Comparison of ENCODE assay signal across 23 mouse cellular contexts in the genomic region with DNA sequence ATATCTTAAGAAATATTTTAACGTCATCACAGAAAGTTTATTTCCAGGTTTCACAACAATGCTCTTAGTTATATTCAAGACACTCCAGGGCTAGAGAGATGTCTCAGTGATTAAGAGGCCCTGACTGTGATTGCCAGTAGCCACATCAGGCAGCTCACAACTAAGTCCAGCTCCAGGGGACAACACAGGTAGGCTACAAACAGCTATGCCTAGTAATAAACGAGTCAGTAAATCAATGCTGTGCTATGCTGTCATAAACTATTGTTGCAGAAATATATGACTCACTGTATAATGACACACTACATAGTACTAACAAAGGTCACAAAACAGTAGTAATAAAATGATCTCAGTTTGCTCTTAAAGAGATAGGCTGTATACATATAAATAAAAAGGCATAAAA.
"Had no signal": no experiment of that assay in that cellular context is flagged by ENCODE, and none has a peak within 500 bp of the region (broad histone marks: within the 10 kb centered on the region; RNA-seq: fewer than 3 reads in every experiment).

No protein-coding gene starts in this region.

- H3K9me3 ChIP-seq: kidney, embryonic 15.5 days; limb, embryonic 12.5 days; limb, embryonic 15.5 days; liver, embryonic 15.5 days; lung, embryonic 15.5 days; megakaryocyte, embryonic 14.5 days; midbrain, embryonic 10.5 days; neural tube, embryonic 12.5 days; neural tube, embryonic 15.5 days; stomach, embryonic 15.5 days had no signal

- H3K27me3 ChIP-seq: kidney, embryonic 15.5 days; limb, embryonic 12.5 days; limb, embryonic 15.5 days; liver, embryonic 15.5 days; lung, embryonic 15.5 days; megakaryocyte, embryonic 14.5 days; neural tube, embryonic 12.5 days; neural tube, embryonic 15.5 days; stomach, embryonic 15.5 days had no signal

- H3K4me1 ChIP-seq: kidney, embryonic 15.5 days; limb, embryonic 12.5 days; limb, embryonic 15.5 days; liver, embryonic 15.5 days; lung, embryonic 15.5 days; megakaryocyte, embryonic 14.5 days; midbrain, embryonic 10.5 days; neural tube, embryonic 12.5 days; neural tube, embryonic 15.5 days; stomach, embryonic 15.5 days had no signal

- H3K9ac ChIP-seq: kidney, embryonic 15.5 days; limb, embryonic 12.5 days; limb, embryonic 15.5 days; liver, embryonic 15.5 days; lung, embryonic 15.5 days; neural tube, embryonic 12.5 days; neural tube, embryonic 15.5 days; stomach, embryonic 15.5 days had no signal

- H3K4me3 ChIP-seq: kidney, embryonic 15.5 days; limb, embryonic 12.5 days; limb, embryonic 15.5 days; liver, embryonic 15.5 days; lung, embryonic 15.5 days; megakaryocyte, embryonic 14.5 days; midbrain, embryonic 10.5 days; neural tube, embryonic 12.5 days; neural tube, embryonic 15.5 days; stomach, embryonic 15.5 days had no signal

- H3K27ac ChIP-seq: kidney, embryonic 15.5 days; limb, embryonic 12.5 days; limb, embryonic 15.5 days; liver, embryonic 15.5 days; lung, embryonic 15.5 days; midbrain, embryonic 10.5 days; neural tube, embryonic 12.5 days; neural tube, embryonic 15.5 days; stomach, embryonic 15.5 days had no signal

- DNase-seq: kidney, adult 11 months; kidney, adult 8-10 months; kidney, postnatal 14 days; kidney, postnatal 4 days; left cerebral cortex, postnatal 4 days; lung, adult 18-20 months; lung, postnatal 10 days; lung, postnatal 36 days; midbrain, embryonic 14.5 days; right cerebral cortex, postnatal 25 days; thymus, adult 18-20 months; thymus, postnatal 36 days had no signal

- H3K4me2 ChIP-seq: kidney, embryonic 15.5 days; limb, embryonic 12.5 days; limb, embryonic 15.5 days; liver, embryonic 11.5 days; liver, embryonic 15.5 days; lung, embryonic 15.5 days; neural tube, embryonic 12.5 days; neural tube, embryonic 15.5 days; stomach, embryonic 15.5 days had no signal
